Mouse (Mus musculus) kidney, postnatal 14 days (tissue): ENCODE data around the gene Olfr476.
"Not testable (repeated sequence)": the region's sequence is repeated elsewhere in the genome, so short reads cannot be mapped to it uniquely, and the experiment has no call there.

Experiments
- DNase-seq: peaks from one replicate; pipeline ENCODE4 v3.0.0; 2022; ENCODE audit warnings: mixed read lengths

Gene Olfr476

GRCm38 (mm10) chr7:107964503-107964902, at the start of gene Olfr476:
TSS of gene Olfr476 (plus strand) at chr7:107964803.
- no peak for DNase-seq

GRCm38 (mm10) chr7:107930146-107930545, 34.5 kb upstream of the Olfr476 start, which contains the start of gene Olfr473:
TSS of gene Olfr473 (plus strand) at chr7:107930446.
- DNase-seq = no peak

GRCm38 (mm10) chr7:107952539-107952938, 12.1 kb upstream of the Olfr476 start:
- DNase-seq = not testable (repeated sequence)

- DNase-seq = no peak
Measured at GRCm38 (mm10) chr7:107954343-107954742, 10.3 kb upstream of the Olfr476 start, which contains the start of gene Olfr474. TSS of gene Olfr474 (plus strand) at chr7:107954643.

- DNase-seq = no peak
Measured at GRCm38 (mm10) chr7:107986393-107986792, 21.8 kb downstream of the Olfr476 start, which contains the start of gene Olfr477. TSS of gene Olfr477 (plus strand) at chr7:107986693.

GRCm38 (mm10) chr7:108014256-108014655, 49.7 kb downstream of the Olfr476 start:
- DNase-seq = not testable (repeated sequence)
